Mouse (Mus musculus): ENCODE results near the gene Acss2.
"Not testable (repeated sequence)": the region's sequence is repeated elsewhere in the genome, so short reads cannot be mapped to it uniquely, and the experiment has no call there.

The Acss2 gene

DNA sequence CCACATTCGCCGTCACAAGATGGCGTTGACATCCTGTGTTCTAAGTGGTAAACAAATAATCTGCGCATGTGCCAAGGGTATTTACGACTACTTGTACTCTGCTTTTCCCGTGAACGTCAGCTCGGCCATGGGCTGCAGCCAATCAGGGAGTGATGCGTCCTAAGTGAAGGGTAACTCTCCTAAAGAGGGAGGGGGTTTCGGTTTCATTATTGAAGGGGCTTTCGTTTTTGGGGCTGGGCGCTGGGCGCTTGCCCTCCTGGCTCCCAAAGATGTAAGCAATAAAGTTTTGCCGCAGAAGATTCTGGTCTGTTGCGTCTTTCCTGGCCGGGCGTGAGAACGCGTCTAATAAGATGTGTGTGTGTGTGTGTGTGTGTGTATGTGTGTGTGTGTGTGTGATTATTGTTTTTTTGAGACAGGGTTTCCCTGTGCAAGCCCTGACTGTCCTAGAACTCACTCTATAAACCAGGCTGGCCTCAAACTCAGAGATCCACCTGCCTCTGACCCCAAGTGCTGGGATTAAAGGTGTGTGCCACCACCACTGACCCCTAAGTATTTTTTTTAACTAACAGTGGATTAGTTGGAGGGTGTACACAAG, 20.8 kb downstream of the Acss2 start:
- DNase-seq (ENCODE audit: low spot score in 2 of 2), result not testable (repeated sequence)

DNA sequence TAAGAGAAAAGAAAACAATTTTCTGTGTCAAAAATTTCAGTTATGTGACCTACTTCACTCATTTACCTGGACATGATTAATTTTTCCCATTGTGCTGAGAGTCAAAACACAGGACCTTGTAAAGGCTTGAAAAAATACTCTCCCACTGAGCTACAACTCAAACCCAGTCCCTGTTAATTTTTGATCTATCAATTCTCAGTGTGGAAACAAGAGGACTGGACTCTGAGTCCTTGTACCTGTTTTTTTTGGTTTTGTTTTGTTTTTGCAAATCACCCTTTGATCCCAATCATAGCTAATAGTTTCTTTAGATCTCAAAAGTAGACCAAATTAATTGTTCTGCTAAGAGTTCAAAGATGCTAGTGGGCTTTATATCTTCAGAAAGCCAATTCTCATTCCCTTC, 21.9 kb downstream of the Acss2 start:
- DNase-seq (ENCODE audit: low spot score in 2 of 2), result no peak

DNA sequence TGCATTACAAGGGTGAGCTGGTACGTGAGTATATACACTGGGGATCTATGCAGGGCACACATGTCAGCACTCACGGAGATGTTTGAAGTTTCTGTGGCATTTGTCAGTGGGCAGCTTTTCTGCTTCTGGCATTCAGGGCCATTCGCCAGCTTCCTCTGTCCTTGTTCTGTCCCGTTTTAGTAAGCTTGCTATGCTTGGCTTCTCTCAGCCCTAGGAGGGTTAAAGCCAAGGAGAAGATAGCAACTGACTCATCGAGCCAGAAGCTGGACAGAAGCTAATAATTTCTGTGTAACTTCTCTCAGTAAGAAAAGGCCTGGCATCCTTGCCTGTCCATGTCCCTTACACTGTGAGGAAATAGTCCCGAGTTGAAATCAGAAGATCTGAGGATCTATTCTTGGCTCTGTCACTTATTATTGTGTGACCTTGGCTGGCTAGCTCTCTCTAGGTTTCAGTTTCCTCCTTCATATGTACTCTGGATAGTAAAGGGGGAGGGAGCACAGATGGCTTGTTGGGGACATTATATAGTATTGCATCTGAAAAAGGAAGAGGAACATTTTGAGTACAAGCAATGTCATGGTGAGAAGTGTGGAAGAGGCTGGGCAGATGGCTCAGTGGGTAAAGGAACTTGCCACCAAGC, 23.2 kb downstream of the Acss2 start:
- no peak for DNase-seq (ENCODE audit: low spot score in 2 of 2)

DNA sequence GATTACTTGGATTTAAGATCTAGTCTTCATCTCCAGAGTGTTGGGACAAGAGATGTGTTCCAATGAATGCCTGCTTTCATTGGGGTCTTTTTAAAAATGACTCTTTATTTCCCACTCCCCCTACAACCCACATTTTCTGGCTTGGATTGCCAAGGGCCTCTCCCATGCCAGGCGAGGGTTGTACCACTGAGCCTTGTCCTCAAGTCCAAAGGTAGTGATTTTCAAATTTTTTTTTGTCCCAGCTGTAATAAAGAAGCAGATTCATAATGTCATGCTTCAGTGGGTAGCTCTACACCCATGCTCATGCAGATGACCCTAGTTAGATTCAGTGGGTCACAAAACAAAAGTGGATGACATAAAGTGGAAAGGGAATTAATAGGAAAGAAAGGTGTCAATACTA, 29.2 kb downstream of the Acss2 start:
- no peak for DNase-seq (ENCODE audit: low spot score in 2 of 2)

DNA sequence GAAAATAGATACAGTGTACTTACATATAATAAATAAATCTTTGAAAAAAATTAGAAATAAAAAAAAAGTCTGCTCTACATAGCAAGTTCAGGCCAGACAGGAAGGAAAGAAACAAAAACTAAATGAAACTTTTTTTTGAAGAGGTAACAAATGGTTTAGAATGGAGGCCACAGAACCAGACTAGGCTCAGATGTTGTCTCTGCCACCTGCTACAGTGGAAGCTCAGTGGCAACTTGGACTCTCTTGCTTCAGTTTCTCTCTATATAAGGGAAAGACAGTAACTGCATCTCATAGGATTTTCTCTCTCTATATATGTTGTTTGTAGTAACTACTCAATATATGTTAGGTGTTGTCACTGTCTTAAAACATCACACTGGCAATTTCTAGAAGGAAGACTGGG, 34.6 kb downstream of the Acss2 start:
- DNase-seq (ENCODE audit: low spot score in 2 of 2), result no peak

DNA sequence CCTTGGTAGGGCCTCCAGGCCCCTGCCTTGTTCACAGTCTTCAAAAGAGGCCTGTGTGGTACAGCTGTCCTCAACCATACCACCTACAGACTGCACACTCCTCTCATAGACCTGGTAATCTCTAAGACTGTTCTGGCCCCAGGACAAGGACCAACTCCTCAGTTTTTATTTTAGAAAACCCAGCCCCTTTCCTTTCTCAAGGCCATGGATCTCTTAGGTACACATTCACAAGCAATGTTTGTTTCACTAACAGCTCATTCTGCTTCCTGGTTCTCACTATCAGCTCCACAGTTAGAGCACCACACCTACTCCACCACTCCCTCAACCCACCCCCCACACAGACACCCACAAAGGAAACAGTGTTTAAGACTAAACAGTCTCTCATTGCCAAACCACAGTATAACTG, 35.2 kb downstream of the Acss2 start:
- no peak for DNase-seq (ENCODE audit: low spot score in 2 of 2)

DNA sequence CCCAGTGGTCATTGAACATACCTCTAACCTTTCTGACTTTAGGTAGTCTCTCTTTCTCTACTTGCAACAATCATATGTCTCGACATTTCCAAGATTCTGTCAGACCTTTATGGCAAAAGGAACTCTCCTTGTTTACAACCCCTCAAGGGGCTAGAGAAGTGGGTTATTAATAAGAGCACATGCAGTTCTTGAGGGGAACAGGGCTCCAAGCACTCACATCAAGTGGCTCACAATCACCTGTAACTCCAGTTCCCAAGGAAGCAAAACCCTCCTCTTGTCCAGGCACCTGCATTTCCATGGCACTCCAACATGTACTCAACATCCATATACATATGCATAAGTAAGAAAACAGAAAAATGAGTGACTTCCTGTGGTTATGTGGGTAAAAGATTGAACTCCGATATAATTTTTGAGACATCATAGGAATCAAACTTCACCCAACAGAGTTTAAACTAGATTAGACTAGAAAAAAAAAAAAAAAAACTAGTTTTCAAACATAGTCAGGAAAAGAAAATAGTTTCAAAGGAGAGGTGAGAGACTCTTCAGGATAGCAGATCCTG, 36.8 kb downstream of the Acss2 start:
- DNase-seq (ENCODE audit: low spot score in 2 of 2), result no peak

DNA sequence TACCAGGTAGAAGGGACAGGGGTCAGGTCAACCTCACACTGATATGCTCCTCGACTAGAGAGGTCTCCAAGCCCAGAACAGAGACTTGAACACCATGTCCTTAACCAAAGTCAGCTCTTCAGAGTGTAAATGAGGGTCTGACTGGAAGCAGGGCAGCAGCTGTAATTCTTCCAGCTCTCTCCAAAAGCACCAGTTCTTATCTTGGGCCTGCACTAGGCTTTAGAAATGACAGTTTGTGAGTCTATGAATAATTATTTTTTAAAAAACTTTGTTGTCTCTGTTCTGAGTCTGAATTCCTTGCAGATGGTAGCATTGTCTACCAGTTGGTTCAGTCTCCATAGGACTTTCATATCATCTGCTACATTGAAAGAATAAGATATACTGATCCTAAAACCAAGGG, 44.5 kb downstream of the Acss2 start:
- DNase-seq (ENCODE audit: low spot score in 2 of 2), result no peak

DNA sequence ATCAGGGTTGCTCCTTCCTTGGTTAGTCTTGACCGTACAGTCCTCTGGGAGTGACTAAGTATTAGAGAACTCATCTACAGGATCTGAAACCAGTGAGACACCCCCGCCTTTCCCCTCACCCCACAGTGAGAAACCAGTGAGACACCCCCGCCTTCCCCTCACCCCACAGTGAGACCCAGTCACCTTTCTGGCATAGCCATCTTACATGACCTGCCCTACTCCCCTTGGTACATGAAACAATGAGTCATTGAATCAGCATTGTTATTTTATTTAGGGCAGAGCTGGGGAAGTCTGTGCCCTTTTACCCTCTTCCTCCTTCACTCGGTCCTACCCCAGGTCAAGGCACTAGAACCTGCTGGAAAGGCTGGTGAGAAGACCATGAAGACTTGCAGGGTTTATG, 45.2 kb downstream of the Acss2 start:
- no peak for DNase-seq (ENCODE audit: low spot score in 2 of 2)

DNA sequence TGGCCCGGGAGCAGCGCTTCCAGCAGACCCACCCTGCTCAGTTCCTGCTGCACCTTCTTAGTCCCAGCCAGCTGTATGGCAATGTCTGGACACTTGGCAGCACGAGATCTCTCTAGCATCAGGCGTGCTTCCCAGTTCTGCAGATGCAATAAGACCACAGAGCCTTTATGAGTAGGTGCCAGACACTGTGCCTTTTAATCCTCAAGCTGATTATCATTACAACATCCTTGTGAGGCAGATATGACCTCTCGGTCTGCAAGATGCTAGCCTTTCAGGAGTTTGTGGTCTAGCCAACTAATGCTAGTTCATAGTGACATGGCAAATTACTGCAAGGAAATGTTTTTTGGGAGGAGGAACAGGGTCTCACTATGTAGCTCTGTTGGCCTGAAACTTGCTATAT, 50.0 kb downstream of the Acss2 start:
- DNase-seq (ENCODE audit: low spot score in 2 of 2), result no peak

- DNase-seq (ENCODE audit: low spot score in 2 of 2), result no peak
Measured at GRCm38 (mm10) chr2:155569223-155569807, 51.6 kb downstream of the Acss2 start.

DNA sequence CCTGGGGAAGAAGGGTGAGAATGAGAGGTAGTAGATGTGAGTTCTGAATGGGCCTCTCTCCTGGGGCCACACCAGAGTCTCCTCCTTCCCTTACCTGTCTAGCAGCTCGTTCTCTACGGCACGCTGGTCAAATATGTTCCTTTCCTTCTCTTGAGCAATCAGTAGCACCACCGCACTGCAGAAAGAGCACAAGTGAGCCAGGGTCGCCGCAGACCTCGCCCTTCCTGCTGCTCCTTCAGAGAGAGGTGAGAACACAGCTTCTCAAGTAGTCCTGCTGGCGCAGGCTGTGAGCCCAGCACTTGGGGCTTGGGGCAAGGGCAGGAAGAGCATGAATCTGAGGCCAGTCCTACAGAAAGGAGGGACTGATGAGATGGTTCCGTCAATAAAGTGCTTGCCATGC, 55.3 kb downstream of the Acss2 start:
- DNase-seq (ENCODE audit: low spot score in 2 of 2), result no peak

GRCm38 (mm10) chr2:155573996-155574395, 56.2 kb downstream of the Acss2 start:
- DNase-seq (ENCODE audit: low spot score in 2 of 2), result no peak

DNA sequence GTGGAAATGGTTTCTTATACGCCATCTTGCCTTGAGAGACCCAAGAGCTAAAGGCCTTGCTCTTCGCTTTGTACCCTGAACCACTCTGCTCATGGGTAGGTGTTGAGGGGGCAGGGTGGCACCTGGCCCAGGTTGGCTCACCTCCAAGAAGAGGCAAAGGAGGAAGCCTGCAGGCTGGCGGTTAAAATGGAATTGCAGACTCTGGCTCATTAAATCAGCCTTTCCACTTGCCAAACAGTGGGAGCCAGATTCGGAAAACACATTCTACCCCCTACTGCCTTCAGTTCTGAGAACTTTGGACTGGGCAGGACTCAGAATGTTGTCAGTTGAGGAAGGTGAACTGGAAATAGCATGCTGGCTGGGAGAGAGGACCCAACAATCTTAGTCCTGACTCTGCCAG, 57.0 kb downstream of the Acss2 start:
- DNase-seq (ENCODE audit: low spot score in 2 of 2), result no peak

DNA sequence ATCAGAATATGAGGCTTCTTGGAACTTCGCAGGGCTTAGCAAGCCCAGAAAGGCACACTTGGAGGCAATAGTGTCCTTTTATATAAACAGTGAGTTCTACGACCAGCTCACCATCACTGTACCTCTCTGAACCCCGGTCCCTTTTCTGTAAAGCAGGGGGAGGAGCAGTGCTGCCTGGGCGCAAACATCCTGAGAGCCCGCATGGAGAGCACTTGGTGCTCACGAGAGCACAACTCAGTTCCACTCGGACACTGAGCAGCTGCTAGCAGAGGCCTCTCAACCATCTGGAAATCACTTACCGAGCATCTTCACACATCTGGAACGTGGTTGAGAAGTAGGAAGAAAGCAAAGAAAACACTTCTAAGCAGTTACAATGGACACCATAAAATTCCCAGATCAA, 58.9 kb downstream of the Acss2 start:
- no peak for DNase-seq (ENCODE audit: low spot score in 2 of 2)

DNA sequence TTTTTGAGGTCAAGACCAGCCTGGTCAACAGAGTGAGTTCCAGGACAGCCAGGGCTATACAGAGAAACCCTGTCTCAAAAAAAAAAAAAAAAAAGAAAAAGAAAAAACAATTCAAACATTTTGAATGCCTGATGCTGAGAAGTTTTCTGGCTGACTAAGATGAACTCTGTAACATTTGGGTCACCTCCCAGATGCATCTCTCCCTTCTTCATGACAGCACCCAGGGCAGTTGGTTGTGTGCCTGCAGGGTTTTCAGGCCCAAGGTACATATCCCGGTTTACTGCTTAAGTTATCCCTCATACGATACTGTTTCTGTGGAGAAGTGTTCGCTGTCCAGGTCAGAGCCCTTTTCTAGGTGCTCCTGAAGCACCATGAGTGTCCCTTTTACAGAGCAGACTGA, 62.6 kb downstream of the Acss2 start:
- DNase-seq (ENCODE audit: low spot score in 2 of 2), result no peak

DNA sequence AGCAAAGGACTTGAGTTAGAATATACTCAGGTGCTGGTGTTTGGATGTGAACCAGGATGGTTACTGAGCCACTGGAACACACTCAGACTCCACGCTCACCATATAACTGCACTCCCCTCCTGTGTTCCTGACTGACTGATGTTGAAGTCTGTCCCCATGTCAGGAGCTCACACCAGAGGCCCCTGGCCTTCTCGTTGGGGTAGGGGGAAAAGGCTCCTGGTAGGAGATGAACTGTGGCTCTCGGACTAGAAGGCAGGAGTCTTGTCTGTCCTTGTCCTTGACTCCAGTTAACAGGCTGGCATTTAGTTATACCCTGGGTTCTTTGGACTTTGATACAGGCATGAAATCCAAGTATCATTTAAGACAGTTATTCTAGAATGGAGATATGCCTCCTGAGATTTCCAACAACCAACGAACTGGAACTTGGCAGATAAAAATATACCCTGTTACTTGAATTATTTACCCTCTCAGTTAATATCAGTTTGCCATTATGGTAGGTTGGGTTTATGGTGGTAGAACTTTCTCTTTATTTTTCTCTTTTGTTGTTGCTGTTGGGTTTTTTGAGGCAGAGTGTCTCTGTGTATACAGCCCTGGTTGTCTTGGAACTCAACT, 64.7 kb downstream of the Acss2 start:
- DNase-seq (ENCODE audit: low spot score in 2 of 2), result no peak

DNA sequence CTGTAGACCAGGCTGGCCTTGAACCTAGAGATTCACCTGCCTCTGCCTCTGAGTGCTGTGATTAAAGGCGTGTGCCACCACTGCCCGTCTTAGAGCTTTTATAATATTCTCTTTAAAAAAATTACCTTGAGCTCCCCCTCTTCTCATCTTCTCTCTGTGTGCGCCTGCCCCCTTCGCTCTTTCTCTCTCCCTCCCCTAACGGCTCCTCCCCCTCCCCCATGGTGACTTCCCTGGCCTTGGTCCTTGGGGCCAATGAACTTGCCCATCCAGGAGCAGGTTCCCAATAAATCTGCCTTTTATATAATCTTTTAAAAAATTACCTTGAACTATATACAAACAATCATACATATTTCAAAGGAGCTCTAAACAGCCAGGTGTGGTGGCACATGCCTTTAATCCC, 65.2 kb downstream of the Acss2 start:
- no peak for DNase-seq (ENCODE audit: low spot score in 2 of 2)

- DNase-seq (ENCODE audit: low spot score in 2 of 2), result no peak
Measured at GRCm38 (mm10) chr2:155583927-155584530, 66.3 kb downstream of the Acss2 start.

GRCm38 (mm10) chr2:155585082-155585481, 67.3 kb downstream of the Acss2 start:
- no peak for DNase-seq (ENCODE audit: low spot score in 2 of 2)

GRCm38 (mm10) chr2:155585486-155585885, 67.7 kb downstream of the Acss2 start:
- no peak for DNase-seq (ENCODE audit: low spot score in 2 of 2)

GRCm38 (mm10) chr2:155588136-155588535, 70.4 kb downstream of the Acss2 start:
- no peak for DNase-seq (ENCODE audit: low spot score in 2 of 2)

Measured in spleen, postnatal 4 days (tissue).